Mouse (Mus musculus) NIH3T3 (cell line): ENCODE results near the gene Rps13.

Source experiments
- DNase-seq: peaks from one replicate; pipeline ENCODE4 v3.0.0-alpha.2; 2012; ENCODE audit warnings: low read depth

The Rps13 gene

DNA sequence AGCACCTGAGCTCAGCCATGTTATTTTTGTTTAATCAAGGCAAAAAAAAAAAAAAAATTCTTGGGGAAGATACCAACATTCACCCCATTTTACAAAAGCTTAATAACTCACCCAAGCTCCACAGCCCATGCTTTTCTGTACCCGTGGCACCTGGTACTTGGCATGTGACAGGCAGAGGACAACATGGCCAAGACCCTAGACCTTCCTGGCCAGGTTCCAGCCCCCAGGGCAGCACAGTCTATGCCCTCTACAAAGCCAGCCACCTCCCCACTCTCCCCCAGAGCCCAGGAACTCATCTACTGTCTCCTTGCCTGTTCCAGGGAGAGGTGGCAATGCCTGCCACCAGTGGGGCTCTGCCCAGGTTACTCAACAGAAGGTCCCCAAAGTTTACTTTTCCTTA lies 43.4 kb downstream of the Rps13 start:
- DNase-seq, result no peak

- no peak for DNase-seq
These were observed 45.0 kb downstream of the Rps13 start for GRCm38 (mm10) chr7:116288996-116289395.

GRCm38 (mm10) chr7:116287959-116288358 lies 46.0 kb downstream of the Rps13 start:
- DNase-seq, result peak; percentile 20

GRCm38 (mm10) chr7:116286611-116287355 lies 47.2 kb downstream of the Rps13 start:
- peak; percentile 64 for DNase-seq

DNA sequence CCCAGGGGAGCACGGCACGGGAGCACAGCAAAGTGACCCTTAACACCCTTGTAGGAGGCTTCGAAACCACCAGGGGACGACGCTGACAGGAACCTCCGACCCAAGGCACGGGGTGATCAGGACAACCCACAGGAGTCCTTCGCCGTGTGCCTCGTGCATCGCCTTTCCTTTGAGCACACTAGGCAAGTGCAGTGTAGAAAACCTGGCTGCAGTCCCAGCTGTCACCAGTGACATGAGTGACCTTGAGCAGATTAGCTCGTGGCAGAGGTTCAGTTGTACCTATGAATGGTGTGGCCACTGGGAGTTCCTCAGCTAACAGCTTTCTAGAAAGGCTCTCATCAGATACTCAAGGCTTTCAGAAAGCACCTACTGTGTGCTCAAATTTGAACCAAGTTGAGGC lies 47.8 kb downstream of the Rps13 start:
- no peak for DNase-seq

DNA sequence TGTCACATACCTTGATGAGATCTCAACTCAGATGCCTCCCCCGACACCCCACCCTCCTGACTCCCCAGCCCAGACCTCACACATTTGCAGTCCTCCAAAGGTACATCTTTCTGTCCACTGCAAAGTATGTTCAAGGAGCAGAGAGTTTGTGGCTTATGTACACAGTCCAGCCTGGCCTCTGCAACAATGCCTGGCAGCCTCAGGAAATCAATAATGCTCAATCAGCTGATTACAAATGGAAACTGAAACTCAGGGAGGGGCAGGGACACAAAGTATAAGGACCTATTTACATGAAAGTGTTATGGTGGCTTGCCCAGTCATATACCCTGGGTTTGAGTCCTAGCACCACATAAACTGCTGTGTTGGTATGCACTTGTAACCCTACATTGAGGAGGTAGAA lies 48.8 kb downstream of the Rps13 start:
- DNase-seq, result no peak

GRCm38 (mm10) chr7:116282755-116283154 lies 51.2 kb downstream of the Rps13 start:
- peak; percentile 75 for DNase-seq
